22 mouse cellular contexts compared by ENCODE assay signal in the genomic region with DNA sequence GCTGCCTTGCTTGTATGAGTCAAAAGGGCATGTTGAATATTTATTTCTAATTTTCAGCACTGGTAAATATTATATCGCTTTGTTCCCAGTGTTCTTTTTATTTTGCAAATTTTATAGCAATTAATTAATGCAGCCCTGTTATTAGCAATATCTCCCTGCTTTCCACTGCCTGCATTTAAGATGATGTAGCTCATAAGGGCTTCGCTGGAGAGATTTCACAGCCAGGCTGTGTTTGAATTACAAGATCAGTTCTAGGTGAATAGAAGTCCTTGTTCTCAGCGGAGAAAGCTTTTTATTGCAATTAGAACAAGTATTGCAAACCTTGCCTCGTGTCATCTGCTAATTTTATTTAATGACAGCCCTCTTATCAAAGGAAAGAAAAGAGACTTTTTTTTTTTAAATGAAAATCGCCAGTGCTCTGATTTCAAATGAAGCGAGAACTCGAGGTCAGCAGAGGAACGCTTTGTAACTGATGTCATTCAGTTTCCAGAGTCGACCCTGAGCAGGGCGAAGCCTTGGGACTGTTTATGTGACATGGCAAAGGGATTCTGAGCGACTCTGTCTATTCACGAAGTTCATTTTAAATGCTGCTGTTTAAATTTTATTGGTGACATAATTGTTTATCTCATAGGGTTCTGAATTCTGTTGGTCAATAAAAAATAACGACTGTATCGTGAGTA.
DNase-seq lines count a peak whose midpoint lies in the region; ATAC-seq lines count a peak whose summit lies in the region.
"Had no signal": no experiment of that assay in that cellular context is flagged by ENCODE, and none has a peak within 500 bp of the region (broad histone marks: within the 10 kb centered on the region; RNA-seq: fewer than 3 reads in every experiment).

No protein-coding gene starts in this region.

- no peak for ATAC-seq in midbrain, embryonic 13.5 days
- ATAC-seq in limb, embryonic 13.5 days (ENCODE audit: low FRiP score, low read depth) = no peak
- no peak for ATAC-seq in monocyte, adult 5-6 weeks (replicated peaks; ENCODE audit: insufficient number of reproducible peaks, low FRiP score, low TSS enrichment, poor library complexity, severe bottlenecking)
- ATAC-seq: lung, postnatal 0 days had no signal

- H3K27ac ChIP-seq in midbrain, embryonic 13.5 days = 0 out of 2 replicates have a peak overlapping the region, but pooled peaks have one; percentile 4
- H3K27ac ChIP-seq in midbrain, embryonic 10.5 days (replicated peaks) = no peak overlapping the region
- no peak overlapping the region for H3K27ac ChIP-seq in limb, embryonic 13.5 days
- H3K27ac ChIP-seq: forebrain, embryonic 10.5 days; gastrocnemius, adult 2 months had no signal

- WGBS in midbrain, embryonic 13.5 days = 56% methylated on average over 14 of the region's 14 CpGs
- 76% methylated on average over 14 of the region's 14 CpGs for WGBS in midbrain, embryonic 10.5 days
- WGBS in limb, embryonic 13.5 days = 45% methylated on average over 14 of the region's 14 CpGs

- H3K9ac ChIP-seq in midbrain, embryonic 13.5 days (replicated peaks) = no peak overlapping the region
- H3K9ac ChIP-seq in limb, embryonic 13.5 days = no peak overlapping the region

- H3K4me3 ChIP-seq in midbrain, embryonic 13.5 days (replicated peaks) = no peak overlapping the region
- no peak overlapping the region for H3K4me3 ChIP-seq in midbrain, embryonic 10.5 days
- no peak overlapping the region for H3K4me3 ChIP-seq in limb, embryonic 13.5 days
- H3K4me3 ChIP-seq: forebrain, embryonic 10.5 days; gastrocnemius, adult 2 months had no signal

- DNase-seq in adrenal gland, adult (ENCODE audit: inconsistent age in 2 of 2, low spot score in 1 of 2) = peak; percentile 58 to 61
- DNase-seq in adrenal gland, adult 18-20 months (ENCODE audit: low spot score in 2 of 2) = no peak
- DNase-seq in midbrain, embryonic 10.5 days (ENCODE audit: low spot score) = no peak
- DNase-seq in adrenal gland, postnatal 36 days = peak; percentile 17 to 48
- no peak for DNase-seq in embryo, embryonic 9.5 days (ENCODE audit: extremely low spot score)
- DNase-seq: cerebellum, adult 11-12 months; cerebellum, postnatal 25 days; embryo, embryonic 11 days; gastrocnemius, adult 2 months; heart, postnatal 10 days; kidney, adult 18-20 months; kidney, postnatal 10 days; layer of hippocampus, postnatal 36 days; liver; right cerebral cortex, adult 18-20 months; thymus, postnatal 25 days had no signal

- H3K27me3 ChIP-seq in midbrain, embryonic 13.5 days = no peaks in the 10 kb centered on the region
- H3K27me3 ChIP-seq in midbrain, embryonic 10.5 days (ENCODE audit: low read depth, poor library complexity, severe bottlenecking) = no peaks in the 10 kb centered on the region; the same call in 1 of the 2 replicates
- peaks cover 17% of the 10 kb centered on the region for H3K27me3 ChIP-seq in limb, embryonic 13.5 days

- H3K9me3 ChIP-seq in midbrain, embryonic 13.5 days = no peaks in the 10 kb centered on the region
- no peaks in the 10 kb centered on the region for H3K9me3 ChIP-seq in midbrain, embryonic 10.5 days (replicated peaks)
- no peaks in the 10 kb centered on the region for H3K9me3 ChIP-seq in limb, embryonic 13.5 days
- H3K9me3 ChIP-seq: forebrain, embryonic 10.5 days had no signal

- H3K4me1 ChIP-seq in midbrain, embryonic 13.5 days (replicated peaks) = peaks cover 19% of the 10 kb centered on the region
- H3K4me1 ChIP-seq in midbrain, embryonic 10.5 days = peaks cover 20% of the 10 kb centered on the region
- peaks cover 35% of the 10 kb centered on the region for H3K4me1 ChIP-seq in limb, embryonic 13.5 days

- no peaks in the 10 kb centered on the region for H3K36me3 ChIP-seq in midbrain, embryonic 13.5 days
- H3K36me3 ChIP-seq in midbrain, embryonic 10.5 days = no peaks in the 10 kb centered on the region
- no peaks in the 10 kb centered on the region for H3K36me3 ChIP-seq in limb, embryonic 13.5 days
- H3K36me3 ChIP-seq: forebrain, embryonic 10.5 days had no signal

- no peak overlapping the region for H3K4me2 ChIP-seq in midbrain, embryonic 13.5 days (replicated peaks)
- H3K4me2 ChIP-seq in limb, embryonic 13.5 days (replicated peaks) = 0 out of 2 replicates have a peak overlapping the region, but pooled peaks have one; percentile 7
- H3K4me2 ChIP-seq: heart, embryonic 11.5 days had no signal

Comparison
In these comparisons a context has a peak if more than half of its experiments do, and no peak if none do; other contexts are left out.
1. DNase-seq: peak in adrenal gland, adult (2 of 2) and adrenal gland, postnatal 36 days (2 of 2); none in adrenal gland, adult 18-20 months (0 of 2), midbrain, embryonic 10.5 days (single experiment) and embryo, embryonic 9.5 days (single experiment).